Mouse (Mus musculus) neural tube, embryonic 13.5 days (tissue): ENCODE data around the gene Med19. TPM values are rescaled to one million over a fixed set of nuclear protein-coding genes. Genes with fewer than 3 reads are reported as not detected.

Experiments used
- ATAC-seq: fragments of 200-750 bp; cut with Nextera tagmentation; 2 replicates; pipeline ENCODE4 v1.8.0; 2017; ENCODE audit warnings: low read depth, mild to moderate bottlenecking, moderate TSS enrichment, moderate library complexity
- H3K27ac ChIP-seq: fragments of 300-500 bp; sonication (generic); replicated peaks from 2 replicates; pipeline ENCODE4 v1.5.1; 2015; ENCODE audit warnings: moderate library complexity, mild to moderate bottlenecking, inconsistent platforms
- H3K27me3 ChIP-seq: fragments of 300-500 bp; sonication (generic); 2 replicates; pipeline ENCODE4 v1.6.1; 2015; ENCODE audit warnings: mild to moderate bottlenecking, inconsistent platforms
- H3K36me3 ChIP-seq: fragments of 300-500 bp; sonication (generic); 2 replicates; pipeline ENCODE4 v1.6.1; 2015; ENCODE audit warnings: mild to moderate bottlenecking, inconsistent platforms
- H3K4me1 ChIP-seq: fragments of 300-500 bp; sonication (generic); replicated peaks from 2 replicates; pipeline ENCODE4 v1.6.1; 2015; ENCODE audit warnings: inconsistent platforms
- H3K4me2 ChIP-seq: fragments of 300-500 bp; sonication (generic); 2 replicates; pipeline ENCODE4 v1.6.1; 2015; ENCODE audit warnings: inconsistent platforms, mild to moderate bottlenecking, moderate library complexity
- H3K4me3 ChIP-seq: fragments of 300-500 bp; sonication (generic); 2 replicates; pipeline ENCODE4 v1.5.1; 2015; ENCODE audit warnings: mild to moderate bottlenecking, inconsistent platforms
- H3K9ac ChIP-seq: fragments of 300-500 bp; sonication (generic); 2 replicates; pipeline ENCODE4 v1.6.1; 2015; ENCODE audit warnings: moderate library complexity, mild to moderate bottlenecking, inconsistent platforms
- H3K9me3 ChIP-seq: fragments of 300-500 bp; sonication (generic); 2 replicates; pipeline ENCODE4 v1.6.1; 2016; ENCODE audit warnings: inconsistent platforms
- WGBS: fragments of 180-500 bp; shearing (Covaris S2); methylation state at CpG from one replicate; pipeline ENCODE4 v1.1.7; 2015; 5-methylcytosine and 5-hydroxymethylcytosine counted together
- polyA plus RNA-seq: library from polyadenylated mRNA; unstranded; fragments of >200 nt; fragmentation: Nextera tagmentation; extraction: Ambion mirVana; gene quantifications from 2 replicates; pipeline ENCODE4 v1.2.1, GENCODE M21; 2015

The Med19 gene
- polyA plus RNA-seq, 1 experiment from 2014 or later = 50.6 TPM

GRCm38 (mm10) chr2:84714422-84714810 lies 36.2 kb downstream of the Med19 start:
- Histone ChIP-seq H3K9ac (peak overlapping the region; percentile 98), H3K4me1 (peaks cover 43% of the 10 kb centered on the region), H3K36me3 (peaks cover 16% of the 10 kb centered on the region), H3K27ac (peak overlapping the region; percentile 96), H3K9me3 (no peaks in the 10 kb centered on the region), H3K27me3 (no peaks in the 10 kb centered on the region), H3K4me2 (peak overlapping the region; percentile 63), H3K4me3 (peak overlapping the region; percentile 93)
- ATAC-seq = peak; percentile 34
- under 1% methylated on average over 25 of the region's 26 CpGs for WGBS

GRCm38 (mm10) chr2:84714811-84715561 lies 36.8 kb downstream of the Med19 start, which contains the start of gene Zdhhc5:
Gene Zdhhc5, minus strand, starts transcription at chr2:84715180.
- Histone ChIP-seq H3K27me3 (no peaks in the 10 kb centered on the region), H3K9ac (peak within 1 kb of the TSS; percentile 98), H3K4me2 (peak within 1 kb of the TSS; percentile 63), H3K4me3 (peak within 1 kb of the TSS; percentile 93), H3K36me3 (peaks cover 11% of the 10 kb centered on the region), H3K9me3 (no peaks in the 10 kb centered on the region), H3K4me1 (peaks cover 39% of the 10 kb centered on the region), H3K27ac (peak within 1 kb of the TSS; percentile 96)
- under 1% methylated on average over 107 of the region's 107 CpGs for WGBS
- peak; percentile 98 for ATAC-seq

GRCm38 (mm10) chr2:84715562-84716361 lies 37.6 kb downstream of the Med19 start:
- no peaks in the 10 kb centered on the region for H3K27me3 ChIP-seq
- peak overlapping the region; percentile 93 for H3K4me3 ChIP-seq
- ATAC-seq = peak; percentile 97
- WGBS = under 1% methylated on average over 33 of the region's 33 CpGs
- peak overlapping the region; percentile 80 for H3K9ac ChIP-seq
- peaks cover 32% of the 10 kb centered on the region for H3K4me1 ChIP-seq
- no peaks in the 10 kb centered on the region for H3K9me3 ChIP-seq
- H3K4me2 ChIP-seq = peak overlapping the region; percentile 63
- H3K27ac ChIP-seq = peak overlapping the region; percentile 96
- H3K36me3 ChIP-seq = peaks cover 3% of the 10 kb centered on the region

- peak overlapping the region; percentile 93 for H3K4me3 ChIP-seq
- 0 out of 2 replicates have a peak, but pooled peaks cover 8% of the 10 kb centered on the region for H3K36me3 ChIP-seq
- peak overlapping the region; percentile 63 for H3K4me2 ChIP-seq
- no peaks in the 10 kb centered on the region for H3K27me3 ChIP-seq
- H3K9me3 ChIP-seq = no peaks in the 10 kb centered on the region
- peaks cover 32% of the 10 kb centered on the region for H3K4me1 ChIP-seq
- WGBS = 38% methylated on average over 9 of the region's 9 CpGs
- peak overlapping the region; percentile 80 for H3K9ac ChIP-seq
- peak overlapping the region; percentile 96 for H3K27ac ChIP-seq
- ATAC-seq = no peak
These were observed 38.5 kb downstream of the Med19 start for GRCm38 (mm10) chr2:84716423-84717355.

GRCm38 (mm10) chr2:84717357-84717756 lies 39.2 kb downstream of the Med19 start:
- no peak overlapping the region for H3K27ac ChIP-seq
- no peaks in the 10 kb centered on the region for H3K9me3 ChIP-seq
- H3K4me3 ChIP-seq = no peak overlapping the region
- no peak overlapping the region for H3K4me2 ChIP-seq
- no peak for ATAC-seq
- WGBS = 96% methylated on average over 4 of the region's 4 CpGs
- H3K27me3 ChIP-seq = no peaks in the 10 kb centered on the region
- H3K36me3 ChIP-seq = peaks cover 8% of the 10 kb centered on the region; the same call in 1 of the 2 replicates
- no peak overlapping the region for H3K9ac ChIP-seq
- H3K4me1 ChIP-seq = peaks cover 28% of the 10 kb centered on the region

DNA sequence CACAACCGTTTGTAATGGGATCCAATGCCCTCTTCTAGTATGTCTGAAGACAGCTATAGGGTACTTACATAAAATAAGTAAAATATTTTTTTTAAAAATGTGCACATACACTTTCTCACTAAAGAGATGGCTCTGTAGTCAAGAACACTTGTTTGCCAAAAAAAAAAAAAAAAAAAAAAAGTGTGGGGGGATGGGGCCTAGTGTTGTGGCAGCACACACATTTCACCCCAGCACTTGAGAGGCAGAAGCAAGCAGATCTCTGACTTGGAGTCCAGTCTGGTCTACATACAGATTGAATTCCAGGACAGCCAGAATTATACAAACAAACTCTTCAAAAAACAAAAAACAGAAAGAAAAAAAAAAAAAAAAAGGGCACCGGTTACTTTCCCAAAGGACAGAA lies 42.5 kb downstream of the Med19 start:
- no peak for ATAC-seq
- H3K4me2 ChIP-seq = no peak overlapping the region
- 90% methylated on average over 2 of the region's 2 CpGs for WGBS
- H3K4me1 ChIP-seq = peaks cover 24% of the 10 kb centered on the region
- H3K36me3 ChIP-seq = peaks cover 28% of the 10 kb centered on the region
- no peak overlapping the region for H3K4me3 ChIP-seq
- no peak overlapping the region for H3K9ac ChIP-seq
- no peaks in the 10 kb centered on the region for H3K9me3 ChIP-seq
- no peak overlapping the region for H3K27ac ChIP-seq
- H3K27me3 ChIP-seq = no peaks in the 10 kb centered on the region

GRCm38 (mm10) chr2:84721182-84721581 lies 43.0 kb downstream of the Med19 start:
- ATAC-seq = no peak

GRCm38 (mm10) chr2:84723856-84724255 lies 45.7 kb downstream of the Med19 start:
- no peak overlapping the region for H3K4me3 ChIP-seq
- no peaks in the 10 kb centered on the region for H3K9me3 ChIP-seq
- no peak overlapping the region for H3K27ac ChIP-seq
- H3K4me2 ChIP-seq = no peak overlapping the region
- H3K9ac ChIP-seq = no peak overlapping the region
- no peaks in the 10 kb centered on the region for H3K27me3 ChIP-seq
- H3K4me1 ChIP-seq = peaks cover 29% of the 10 kb centered on the region
- 97% methylated on average over 14 of the region's 14 CpGs for WGBS
- no peak for ATAC-seq
- H3K36me3 ChIP-seq = peaks cover 29% of the 10 kb centered on the region

More at GRCm38 (mm10) chr2:84721182-84721581, 43.0 kb downstream of the Med19 start:
- H3K9ac ChIP-seq = 0 out of 2 replicates have a peak overlapping the region, but pooled peaks have one; percentile 2
- H3K36me3 ChIP-seq = peaks cover 29% of the 10 kb centered on the region
- WGBS = 58% methylated on average over 3 of the region's 3 CpGs
- no peak overlapping the region for H3K27ac ChIP-seq
- H3K9me3 ChIP-seq = no peaks in the 10 kb centered on the region
- H3K4me3 ChIP-seq = no peak overlapping the region
- H3K4me1 ChIP-seq = peaks cover 27% of the 10 kb centered on the region
- no peaks in the 10 kb centered on the region for H3K27me3 ChIP-seq
- H3K4me2 ChIP-seq = no peak overlapping the region

- Histone ChIP-seq H3K27me3 (no peaks in the 10 kb centered on the region), H3K27ac (no peak overlapping the region), H3K9me3 (no peaks in the 10 kb centered on the region), H3K36me3 (peaks cover 29% of the 10 kb centered on the region), H3K9ac (no peak overlapping the region), H3K4me1 (peaks cover 29% of the 10 kb centered on the region), H3K4me3 (peak overlapping the region; percentile 62), H3K4me2 (peak overlapping the region; percentile 95)
- WGBS = 97% methylated on average over 10 of the region's 10 CpGs
- no peak for ATAC-seq
These were observed 47.6 kb downstream of the Med19 start for GRCm38 (mm10) chr2:84725770-84726169.

DNA sequence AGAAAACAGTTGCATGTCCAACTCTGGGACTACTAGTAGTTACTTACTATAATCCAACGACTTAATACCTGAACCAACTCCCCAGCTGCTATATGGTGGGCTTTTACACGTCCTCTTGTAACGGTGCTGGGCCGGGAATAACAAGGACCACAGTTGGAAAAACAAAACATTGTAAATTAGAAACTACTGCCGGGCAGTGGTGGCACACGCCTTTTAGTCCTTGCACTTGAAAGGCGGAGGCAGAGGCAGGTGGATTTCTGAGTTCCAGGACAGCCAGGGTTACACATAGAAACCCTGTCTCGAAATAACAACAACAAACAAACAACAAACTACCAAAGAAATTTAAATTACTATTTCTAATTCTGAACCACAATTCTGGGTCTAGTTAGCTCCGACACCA lies 48.5 kb downstream of the Med19 start:
- Histone ChIP-seq H3K27me3 (no peaks in the 10 kb centered on the region), H3K27ac (0 out of 2 replicates have a peak overlapping the region, but pooled peaks have one; percentile 88), H3K9me3 (no peaks in the 10 kb centered on the region), H3K4me2 (peak overlapping the region; percentile 95), H3K4me3 (peak overlapping the region; percentile 62), H3K4me1 (peaks cover 29% of the 10 kb centered on the region), H3K9ac (peak overlapping the region; percentile 76), H3K36me3 (peaks cover 21% of the 10 kb centered on the region)
- WGBS = 5% methylated on average over 9 of the region's 9 CpGs
- peak; percentile 25 for ATAC-seq

GRCm38 (mm10) chr2:84727172-84727858 lies 49.1 kb downstream of the Med19 start, which contains the start of gene Clp1:
Gene Clp1, minus strand, starts transcription at chr2:84727350.
- Histone ChIP-seq H3K36me3 (peaks cover 21% of the 10 kb centered on the region), H3K4me1 (peaks cover 29% of the 10 kb centered on the region), H3K27me3 (no peaks in the 10 kb centered on the region), H3K4me3 (peak within 1 kb of the TSS; percentile 62), H3K9ac (peak within 1 kb of the TSS; percentile 76), H3K9me3 (no peaks in the 10 kb centered on the region), H3K27ac (peak within 1 kb of the TSS; percentile 88), H3K4me2 (peak within 1 kb of the TSS; percentile 95)
- peak; percentile 95 for ATAC-seq
- WGBS = under 1% methylated on average over 39 of the region's 39 CpGs
